Mouse (Mus musculus) ovary, adult 18-20 months (tissue): ENCODE data around the gene Adgrg2.

Experiments used
- DNase-seq: peaks from one replicate; pipeline ENCODE4 v3.0.0; 2022; ENCODE audit warnings: low spot score, mixed read lengths

Gene Adgrg2

GRCm38 (mm10) chrX:160502048-160503041, 111.9 kb downstream of the Adgrg2 start, which contains the start of gene Phka2:
Phka2 (plus strand) TSS chrX:160502166.
- peak; percentile 66 for DNase-seq

- no peak for DNase-seq
Observed at GRCm38 (mm10) chrX:160509046-160509445, 118.6 kb downstream of the Adgrg2 start.

- no peak for DNase-seq
Observed at GRCm38 (mm10) chrX:160510197-160510596, 119.7 kb downstream of the Adgrg2 start.

DNA sequence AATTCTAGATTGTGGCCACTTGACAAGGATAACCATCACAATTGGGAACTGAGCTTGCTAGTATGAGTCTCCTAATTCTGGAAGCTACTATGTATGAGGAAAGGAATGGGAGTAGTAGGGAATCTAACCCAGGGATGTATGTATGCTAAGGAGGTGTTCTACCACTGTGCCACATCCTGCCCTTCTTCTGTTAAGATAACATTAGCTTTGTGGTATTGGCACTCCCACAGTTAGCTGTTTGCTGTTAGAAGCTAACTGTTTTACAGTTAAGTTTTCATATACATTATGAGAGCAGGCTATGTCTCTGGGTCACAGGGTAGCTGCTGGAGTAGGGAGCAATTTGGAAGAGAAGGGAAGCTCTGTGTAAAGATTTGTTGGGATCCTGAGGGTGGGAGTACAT, 125.5 kb downstream of the Adgrg2 start:
- DNase-seq = no peak

DNA sequence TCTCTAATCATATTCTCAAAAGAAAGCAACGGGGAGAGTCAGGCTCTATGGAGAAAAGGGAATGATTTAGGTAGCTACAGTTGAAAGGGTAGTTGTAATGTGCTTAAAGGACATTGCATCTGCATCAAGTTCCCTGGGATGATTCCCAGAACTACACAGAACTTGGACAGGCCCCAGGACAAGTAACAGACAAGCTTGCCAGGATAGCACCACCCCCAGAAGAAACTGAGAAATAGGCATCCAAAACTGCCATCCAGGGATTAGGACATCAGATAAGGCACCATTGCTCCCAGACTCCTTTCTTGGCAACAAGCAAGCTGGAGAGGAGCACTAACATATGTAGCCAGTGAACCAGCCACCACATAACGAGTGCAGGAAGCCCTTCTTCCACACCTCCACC, 152.3 kb downstream of the Adgrg2 start:
- DNase-seq = no peak
